Mouse (Mus musculus) CH12.LX (cell line): ENCODE measurements around the gene Gbgt1. TPM values are rescaled to one million over a fixed set of nuclear protein-coding genes. Genes with fewer than 3 reads are reported as not detected.

ENCODE experiments used
- DNase-seq: peaks from one replicate; pipeline ENCODE4 v3.0.0-alpha.2; 2013; ENCODE audit errors: extremely low read depth
- H3K27ac ChIP-seq: 2 replicates; pipeline ENCODE4 v1.5.1; 2012; ENCODE audit warnings: low read depth, mild to moderate bottlenecking, control low read depth, moderate library complexity; ENCODE audit not compliant: insufficient read depth
- H3K27me3 ChIP-seq: replicated peaks from 2 replicates; pipeline ENCODE3; 2012; ENCODE audit warnings: inconsistent platforms
- H3K36me3 ChIP-seq, 2 experiments: replicated peaks in 1 of 2; 2 replicates each; pipeline versions ENCODE3 to v1.6.1; 2012; ENCODE audit warnings: inconsistent platforms in 1 of 2, low read length in 1 of 2, mild to moderate bottlenecking in 1 of 2, mixed read lengths in 1 of 2, moderate library complexity in 1 of 2; ENCODE audit not compliant: control insufficient read depth in 1 of 2, insufficient read depth in 1 of 2
- H3K4me1 ChIP-seq, 2 experiments: 2 replicates each; pipeline ENCODE4 v1.6.1; 2012; ENCODE audit warnings: inconsistent platforms in 1 of 2, moderate library complexity in 1 of 2; ENCODE audit not compliant: insufficient read depth in 2 of 2, control insufficient read depth in 1 of 2
- H3K4me2 ChIP-seq: 2 replicates; pipeline ENCODE4 v1.6.1; 2012; ENCODE audit warnings: low read depth, mild to moderate bottlenecking, control low read depth; ENCODE audit not compliant: poor library complexity, insufficient read depth, severe bottlenecking
- H3K4me3 ChIP-seq, 3 experiments: fragments of 150-350 bp in 1 of 3; sonication (generic) in 1 of 3; replicated peaks in 1 of 3; 2 replicates each; pipeline versions ENCODE3 to v1.5.1; 2011 to 2012; ENCODE audit warnings: low read depth in 2 of 3, low read length in 2 of 3, mild to moderate bottlenecking in 2 of 3, moderate library complexity in 2 of 3, control low read depth in 1 of 3, improper control_type of control experiment in 1 of 3, inconsistent platforms in 1 of 3, mixed read lengths in 1 of 3; ENCODE audit not compliant: poor library complexity in 1 of 3
- H3K79me2 ChIP-seq: replicated peaks from 2 replicates; pipeline ENCODE4 v1.6.1; 2012; ENCODE audit warnings: mild to moderate bottlenecking, moderate library complexity; ENCODE audit not compliant: control insufficient read depth, poor library complexity, insufficient read depth, severe bottlenecking; ENCODE audit errors: extremely low read depth
- H3K9ac ChIP-seq: 2 replicates; pipeline ENCODE4 v1.6.1; 2012; ENCODE audit warnings: low read depth, mild to moderate bottlenecking, control low read depth, moderate library complexity; ENCODE audit not compliant: insufficient read depth
- H3K9me3 ChIP-seq: replicated peaks from 2 replicates; pipeline ENCODE3; 2012; ENCODE audit warnings: low read length, inconsistent platforms, mixed read lengths
- BHLHE40 ChIP-seq: IDR thresholded peaks from 2 replicates; pipeline ENCODE4 v1.6.1; 2011; ENCODE audit warnings: mild to moderate bottlenecking, low read depth, low read length, improper control_type of control experiment
- CHD2 ChIP-seq: IDR thresholded peaks from 2 replicates; pipeline ENCODE4 v1.6.1; 2011; ENCODE audit warnings: low read length, improper control_type of control experiment
- CTCF ChIP-seq, 2 experiments: IDR thresholded peaks in 1 of 2; conservative IDR thresholded peaks in 1 of 2; 2 replicates each; pipeline ENCODE4 v1.5.1; 2011 to 2012; ENCODE audit warnings: low read depth in 2 of 2, low read length in 2 of 2, improper control_type of control experiment in 1 of 2, inconsistent platforms in 1 of 2, mild to moderate bottlenecking in 1 of 2, moderate library complexity in 1 of 2
- EP300 ChIP-seq: IDR thresholded peaks from 2 replicates; pipeline ENCODE4 v1.6.1; 2011; ENCODE audit warnings: low read length, improper control_type of control experiment
- ETS1 ChIP-seq: conservative IDR thresholded peaks from 2 replicates; pipeline ENCODE4 v1.6.1; 2012; ENCODE audit warnings: low read depth, mild to moderate bottlenecking, inconsistent platforms, low read length, improper control_type of control experiment, moderate library complexity
- GABPA ChIP-seq: IDR thresholded peaks from 2 replicates; pipeline ENCODE4 v1.6.1; 2012; ENCODE audit warnings: low read depth, low read length, improper control_type of control experiment, inconsistent platforms; ENCODE audit not compliant: insufficient replicate concordance
- HCFC1 ChIP-seq: IDR thresholded peaks from 2 replicates; pipeline ENCODE4 v1.6.1; 2012; ENCODE audit warnings: low read depth, mild to moderate bottlenecking, inconsistent platforms, low read length, improper control_type of control experiment
- JUN ChIP-seq: IDR thresholded peaks from 2 replicates; pipeline ENCODE4 v1.6.1; 2011; ENCODE audit warnings: low read depth, mild to moderate bottlenecking, low read length, improper control_type of control experiment, moderate library complexity; ENCODE audit not compliant: insufficient read depth
- JUND ChIP-seq: conservative IDR thresholded peaks from 2 replicates; pipeline ENCODE4 v1.6.1; 2011; ENCODE audit warnings: low read depth, low read length, improper control_type of control experiment
- KAT2A ChIP-seq: IDR thresholded peaks from 2 replicates; pipeline ENCODE4 v1.6.1; 2012; ENCODE audit warnings: low read length, improper control_type of control experiment, inconsistent platforms; ENCODE audit not compliant: insufficient replicate concordance
- MAFK ChIP-seq: IDR thresholded peaks from 2 replicates; pipeline ENCODE4 v1.6.1; 2011; ENCODE audit warnings: low read length, improper control_type of control experiment; ENCODE audit not compliant: insufficient replicate concordance
- MAZ ChIP-seq: IDR thresholded peaks from 2 replicates; pipeline ENCODE4 v1.6.1; 2012; ENCODE audit warnings: low read depth, mild to moderate bottlenecking, inconsistent platforms, low read length, improper control_type of control experiment, moderate library complexity
- MEF2A ChIP-seq: IDR thresholded peaks from 2 replicates; pipeline ENCODE4 v1.6.1; 2014; ENCODE audit warnings: low read depth, mild to moderate bottlenecking, inconsistent platforms, low read length, improper control_type of control experiment, borderline replicate concordance
- MYC ChIP-seq: IDR thresholded peaks from 2 replicates; pipeline ENCODE4 v1.6.1; 2011; ENCODE audit warnings: low read depth, mild to moderate bottlenecking, improper control_type of control experiment, low read length
- PAX5 ChIP-seq: IDR thresholded peaks from 2 replicates; pipeline ENCODE4 v1.6.1; 2012; ENCODE audit warnings: low read length, inconsistent platforms, mixed read lengths
- POLR2AphosphoS2 ChIP-seq: IDR thresholded peaks from 2 replicates; pipeline ENCODE4 v1.6.1; 2011; ENCODE audit warnings: low read depth, low read length, improper control_type of control experiment
- RAD21 ChIP-seq: IDR thresholded peaks from 2 replicates; pipeline ENCODE4 v1.6.1; 2011; ENCODE audit warnings: low read depth, mild to moderate bottlenecking, low read length, improper control_type of control experiment, moderate library complexity
- SIN3A ChIP-seq: IDR thresholded peaks from 2 replicates; pipeline ENCODE4 v1.6.1; 2012; ENCODE audit warnings: low read length, improper control_type of control experiment, inconsistent platforms
- SMC3 ChIP-seq: IDR thresholded peaks from 2 replicates; pipeline ENCODE4 v1.6.1; 2011; ENCODE audit warnings: low read depth, low read length, improper control_type of control experiment
- TBP ChIP-seq: conservative IDR thresholded peaks from 2 replicates; pipeline ENCODE4 v1.6.1; 2011; ENCODE audit warnings: low read depth, low read length, improper control_type of control experiment
- TCF12 ChIP-seq: IDR thresholded peaks from 2 replicates; pipeline ENCODE4 v1.6.1; 2014; ENCODE audit warnings: low read depth, mild to moderate bottlenecking, inconsistent platforms, low read length, improper control_type of control experiment
- USF2 ChIP-seq: conservative IDR thresholded peaks from 2 replicates; pipeline ENCODE4 v1.6.1; 2011; ENCODE audit warnings: low read depth, low read length, improper control_type of control experiment
- ZC3H11A ChIP-seq: IDR thresholded peaks from 2 replicates; pipeline ENCODE4 v1.6.1; 2012; ENCODE audit warnings: low read depth, mild to moderate bottlenecking, inconsistent platforms, low read length, improper control_type of control experiment
- ZKSCAN1 ChIP-seq: IDR thresholded peaks from 2 replicates; pipeline ENCODE4 v1.6.1; 2012; ENCODE audit warnings: low read depth, inconsistent platforms, low read length, improper control_type of control experiment, borderline replicate concordance
- dilution Hi-C: fragments of 300-500 bp; cut with MboI; formaldehyde crosslinking; loops from 2 replicates; pipeline ENCODE4 v1.14.3; 2020; ENCODE audit warnings: low sequenced_read_pairs; ENCODE audit not compliant: extremely low pct_unique_long_range_greater_than_20kb, extremely low pct_ligation_motif_present
- in situ Hi-C: fragments of 300-500 bp; cut with MboI; formaldehyde crosslinking; loops from 3 replicates; pipeline ENCODE4 v1.14.3; 2019; ENCODE audit warnings: low sequenced_read_pairs, low pct_ligation_motif_present, low pct_unique_long_range_greater_than_20kb, mixed read lengths
- polyA plus RNA-seq: library from polyadenylated mRNA; unstranded; fragments of >175 nt; gene quantifications from 2 replicates; pipeline ENCODE4 v1.2.1, GENCODE M21; 2012; ENCODE audit warnings: low read depth; ENCODE audit not compliant: insufficient read length
- total RNA-seq, 2 experiments: library from RNA; depleted of rRNA; stranded (reverse); fragments of 300-350 nt in 1 of 2; fragments of >200 nt in 1 of 2; gene quantifications; 2 replicates each; pipeline ENCODE4 v1.2.3; 2012 to 2014

Gene Gbgt1
- total RNA-seq (2012; rRNA removed) (not detected in 2 replicates), total RNA-seq (2014; rRNA removed) (not detected in 2 replicates), polyA plus RNA-seq (not detected in 2 replicates)

- Histone ChIP-seq H3K27ac (no peak within 1 kb of the TSS), H3K36me3 (no peaks in the 10 kb centered on the region), H3K4me1 (peaks cover 0 to 15% of the 10 kb centered on the region in 2 experiments; a peak in 2 of 4 replicates), H3K79me2 (no peaks in the 10 kb centered on the region), H3K9me3 (peaks cover 4% of the 10 kb centered on the region), H3K27me3 (peaks cover 45% of the 10 kb centered on the region), H3K4me3 (peak within 1 kb of the TSS; percentile 37 to 60 (median 53)), H3K4me2 (peak within 1 kb of the TSS; percentile 84), H3K9ac (peak within 1 kb of the TSS; percentile 50)
- TF ChIP-seq CTCF (conservative IDR thresholded peaks at IDR 0.05 in 1 of 2, IDR thresholded peaks at IDR 0.05 in 1 of 2; ENCODE audit: low read depth in 2 of 2, low read length in 2 of 2) (no peak), MEF2A (no peak), PAX5 (no peak), KAT2A (no peak), ZC3H11A (no peak), ETS1 (no peak), MAFK (no peak), HCFC1 (no peak), JUN (no peak), MYC (no peak), GABPA (no peak), JUND (no peak), TBP (no peak), MAZ (no peak), SIN3A (no peak), POLR2AphosphoS2 (no peak), BHLHE40 (no peak), RAD21 (no peak), EP300 (no peak), TCF12 (no peak)
- dilution Hi-C loops (no loop called here), in situ Hi-C loops (no loop called here)
- DNase-seq = no peak
These were observed at the start of gene Gbgt1 for GRCm38 (mm10) chr2:28496671-28497070. Gbgt1 (plus strand) TSS chr2:28496891.

GRCm38 (mm10) chr2:28447315-28447670 lies 49.4 kb upstream of the Gbgt1 start:
- Histone ChIP-seq H3K27ac (no peak overlapping the region), H3K9me3 (peaks cover 9% of the 10 kb centered on the region)
- in situ Hi-C loops = no loop called here
- no peak for TF ChIP-seq POLR2AphosphoS2
- no peak for TF ChIP-seq ZKSCAN1
- no peak for TF ChIP-seq MYC
- TF ChIP-seq ETS1 = no peak
- TF ChIP-seq SMC3 = no peak
- no peak for TF ChIP-seq USF2
- no peak for TF ChIP-seq HCFC1
- no peak for TF ChIP-seq KAT2A
- TF ChIP-seq SIN3A = no peak
- no peak for TF ChIP-seq CHD2
- TF ChIP-seq CTCF (conservative IDR thresholded peaks at IDR 0.05 in 1 of 2, IDR thresholded peaks at IDR 0.05 in 1 of 2; ENCODE audit: low read depth in 2 of 2, low read length in 2 of 2) = no peak
- TF ChIP-seq, all 38 proteins: peak for 0
- Histone ChIP-seq H3K27me3 (peaks cover 59% of the 10 kb centered on the region), H3K4me1 (no peaks in the 10 kb centered on the region), H3K9ac (no peak overlapping the region), H3K36me3 (no peaks in the 10 kb centered on the region), H3K79me2 (no peaks in the 10 kb centered on the region), H3K4me2 (no peak overlapping the region), H3K4me3 (no peak overlapping the region)
- no peak for DNase-seq
- dilution Hi-C loops = no loop called here
